Mouse (Mus musculus): Measurements from ENCODE around the gene Zfp579.
"Not testable (repeated sequence)": the region's sequence is repeated elsewhere in the genome, so short reads cannot be mapped to it uniquely, and the experiment has no call there.

Zfp579 gene

GRCm38 (mm10) chr7:4996003-4996895 is at the start of gene Zfp579:
Zfp579 (minus strand) TSS chr7:4996158.
- in situ Hi-C loops (cut with MboI; ENCODE audit: low sequenced_read_pairs): no loop called here

DNA sequence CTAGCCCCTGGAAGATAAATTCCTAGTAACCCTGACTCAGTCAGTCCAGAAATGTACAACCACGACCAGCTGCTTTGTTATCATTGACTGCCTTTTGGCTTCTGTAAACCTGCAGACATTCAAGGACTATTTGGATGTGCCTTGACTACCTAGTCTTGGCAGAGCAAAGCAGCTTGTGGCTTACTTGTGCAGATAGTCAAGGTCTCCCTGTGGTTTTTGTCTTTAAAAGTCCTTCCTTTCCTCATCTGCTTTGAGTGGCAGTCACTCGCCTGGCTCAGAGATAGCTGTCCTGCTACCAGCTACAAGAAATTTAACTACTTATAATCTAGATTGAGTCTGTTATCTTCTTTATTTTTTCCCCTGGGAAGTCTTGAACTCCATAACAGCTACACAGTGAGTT is 49.0 kb upstream of the Zfp579 start:
- in situ Hi-C loops (cut with MboI; ENCODE audit: low sequenced_read_pairs): loop anchor here (5.0 kb wide), 1 partner anchor 103 kb away; no protein-coding TSS in a partner anchor

- in situ Hi-C loops (cut with MboI; ENCODE audit: low sequenced_read_pairs): no loop called here
Measured at GRCm38 (mm10) chr7:5038940-5039339, 43.0 kb upstream of the Zfp579 start.

GRCm38 (mm10) chr7:5038109-5038732 is 42.3 kb upstream of the Zfp579 start, which contains the start of gene Zfp784:
Zfp784 (minus strand) TSS chr7:5038446.
- in situ Hi-C loops (cut with MboI; ENCODE audit: low sequenced_read_pairs): no loop called here

DNA sequence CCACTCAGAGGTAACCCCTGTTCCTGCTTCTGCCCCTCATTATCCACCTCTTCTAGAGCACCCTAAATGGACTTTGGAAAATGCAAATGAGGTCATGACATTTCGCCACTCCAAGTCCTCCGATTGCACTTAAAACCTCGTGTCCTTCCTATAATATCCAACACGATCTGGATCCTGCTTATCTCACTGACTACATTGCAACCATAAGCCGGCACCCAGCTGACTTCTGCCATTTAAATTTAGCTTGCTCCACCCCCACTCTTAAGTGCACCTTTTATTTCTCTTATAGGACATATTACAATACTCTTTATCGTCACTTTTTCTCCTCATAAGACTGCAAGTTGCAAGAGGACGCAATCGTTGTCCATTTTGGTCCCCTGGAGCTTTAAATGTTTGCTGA is 41.5 kb upstream of the Zfp579 start:
- in situ Hi-C loops (cut with MboI; ENCODE audit: low sequenced_read_pairs): no loop called here

DNA sequence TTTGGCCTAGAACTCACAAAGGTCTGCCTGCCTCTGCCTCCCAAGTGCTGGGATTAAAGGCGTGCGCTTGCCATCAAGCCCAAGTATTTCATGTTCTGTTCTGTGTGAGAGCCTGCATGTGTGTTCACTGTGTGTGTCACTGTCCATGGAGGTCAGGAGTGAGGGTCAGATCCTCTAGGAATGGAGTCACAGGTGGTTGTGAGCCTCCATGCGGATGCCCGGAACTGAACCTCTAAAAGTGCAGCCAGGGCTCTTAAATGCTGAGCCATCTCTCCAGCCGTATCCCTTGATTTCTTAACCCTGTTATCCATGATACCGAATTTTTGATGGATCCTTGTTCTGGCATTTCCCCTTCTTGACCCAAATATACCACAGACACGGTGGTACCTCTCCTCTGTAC is 41.1 kb upstream of the Zfp579 start:
- in situ Hi-C loops (cut with MboI; ENCODE audit: low sequenced_read_pairs): no loop called here

GRCm38 (mm10) chr7:5036136-5036535 is 40.2 kb upstream of the Zfp579 start:
- in situ Hi-C loops (cut with MboI; ENCODE audit: low sequenced_read_pairs): no loop called here

- in situ Hi-C loops (cut with MboI; ENCODE audit: low sequenced_read_pairs): no loop called here
Measured at GRCm38 (mm10) chr7:5035628-5036027, 39.7 kb upstream of the Zfp579 start.

GRCm38 (mm10) chr7:5033818-5034217 is 37.9 kb upstream of the Zfp579 start, which contains the start of gene 4632433K11Rik:
4632433K11Rik (plus strand) TSS chr7:5034118.
- in situ Hi-C loops (cut with MboI; ENCODE audit: low sequenced_read_pairs): no loop called here

- in situ Hi-C loops (cut with MboI; ENCODE audit: low sequenced_read_pairs): no loop called here
Measured at GRCm38 (mm10) chr7:5031496-5031895, 35.5 kb upstream of the Zfp579 start.

GRCm38 (mm10) chr7:5030554-5031275 is 34.8 kb upstream of the Zfp579 start:
- in situ Hi-C loops (cut with MboI; ENCODE audit: low sequenced_read_pairs): no loop called here

GRCm38 (mm10) chr7:5029946-5030345 is 34.0 kb upstream of the Zfp579 start:
- in situ Hi-C loops (cut with MboI; ENCODE audit: low sequenced_read_pairs): no loop called here

DNA sequence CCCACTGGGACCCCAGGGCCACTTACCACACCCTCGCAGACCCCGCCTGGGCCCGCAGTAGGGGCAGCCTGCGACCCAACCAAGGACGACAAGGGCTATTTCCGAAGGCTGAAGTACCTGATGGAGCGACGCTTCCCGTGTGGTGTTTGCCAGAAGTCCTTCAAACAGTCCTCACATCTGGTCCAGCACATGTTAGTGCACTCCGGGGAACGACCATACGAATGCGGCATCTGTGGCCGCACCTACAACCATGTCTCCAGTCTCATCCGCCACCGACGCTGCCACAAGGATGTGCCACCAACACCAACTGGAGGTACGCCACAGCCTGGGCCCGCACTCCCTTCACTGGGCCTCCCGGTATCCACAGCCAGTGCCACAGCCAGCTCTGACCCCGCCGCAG is 33.6 kb upstream of the Zfp579 start:
- in situ Hi-C loops (cut with MboI; ENCODE audit: low sequenced_read_pairs): no loop called here

DNA sequence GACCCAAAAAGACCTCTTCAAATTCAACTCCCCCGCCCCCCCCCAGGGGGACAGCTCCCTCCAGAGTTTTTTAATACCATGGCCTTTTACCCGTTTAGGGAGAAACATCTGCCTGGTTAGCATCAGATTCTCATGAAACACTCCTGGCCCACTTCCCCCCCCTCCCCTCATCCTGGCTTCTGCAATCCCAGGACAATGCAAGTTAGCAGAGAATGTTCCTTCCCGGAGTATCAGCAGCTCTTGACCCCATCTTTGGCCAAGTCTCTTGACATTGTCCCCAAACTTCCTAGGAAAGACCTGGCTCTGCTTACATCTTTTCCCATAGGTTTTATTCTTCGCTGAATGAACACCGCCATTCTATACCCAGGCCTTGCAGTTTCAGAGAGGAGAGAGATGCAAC is 25.2 kb upstream of the Zfp579 start:
- in situ Hi-C loops (cut with MboI; ENCODE audit: low sequenced_read_pairs): no loop called here

- in situ Hi-C loops (cut with MboI; ENCODE audit: low sequenced_read_pairs): no loop called here
Measured at GRCm38 (mm10) chr7:5020685-5021084, 24.7 kb upstream of the Zfp579 start.

DNA sequence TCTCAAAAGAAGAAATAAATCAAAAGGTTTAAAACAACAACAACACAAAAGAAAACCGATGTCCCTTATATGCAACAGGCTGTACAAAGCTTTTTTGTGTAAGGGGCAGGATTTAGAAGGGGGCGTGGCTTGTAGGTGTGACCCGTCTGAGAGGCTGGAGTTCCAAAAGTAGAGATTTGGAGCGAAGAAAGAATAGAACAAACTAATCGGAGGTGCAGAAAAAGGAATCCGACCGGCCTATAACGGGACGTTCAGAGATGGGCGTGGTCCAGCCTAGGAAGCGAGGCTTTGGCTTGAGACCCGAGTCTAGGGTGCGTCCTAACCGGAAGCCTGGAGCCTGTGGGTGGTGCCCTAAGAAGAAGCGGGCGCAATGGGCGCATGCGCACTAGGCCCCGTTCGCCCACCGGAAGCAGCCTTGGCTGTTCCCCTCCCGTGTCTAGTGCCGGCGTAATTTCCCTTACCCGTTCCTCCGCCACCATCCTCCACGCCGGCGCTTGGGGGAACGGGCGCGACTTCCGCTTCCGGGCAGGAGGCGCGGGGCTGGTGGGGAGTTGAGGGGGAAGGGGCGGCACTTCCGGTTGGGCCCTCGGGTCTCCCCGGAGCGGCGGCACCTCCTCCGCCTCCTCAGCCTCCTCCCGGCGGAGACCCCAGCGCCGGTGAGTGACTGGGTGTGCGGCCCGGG is 24.2 kb upstream of the Zfp579 start, which contains the start of the genes Zfp865 and Ccdc106:
Zfp865 (plus strand) TSS at position 377 of the 682 bp plus-strand sequence.
Ccdc106 (plus strand) TSS at position 554 of the 682 bp plus-strand sequence.
- in situ Hi-C loops (cut with MboI; ENCODE audit: low sequenced_read_pairs): no loop called here

GRCm38 (mm10) chr7:5019576-5019975 is 23.6 kb upstream of the Zfp579 start:
- in situ Hi-C loops (cut with MboI; ENCODE audit: low sequenced_read_pairs): not testable (repeated sequence)

- in situ Hi-C loops (cut with MboI; ENCODE audit: low sequenced_read_pairs): no loop called here
Measured at GRCm38 (mm10) chr7:5017931-5018330, 22.0 kb upstream of the Zfp579 start.

DNA sequence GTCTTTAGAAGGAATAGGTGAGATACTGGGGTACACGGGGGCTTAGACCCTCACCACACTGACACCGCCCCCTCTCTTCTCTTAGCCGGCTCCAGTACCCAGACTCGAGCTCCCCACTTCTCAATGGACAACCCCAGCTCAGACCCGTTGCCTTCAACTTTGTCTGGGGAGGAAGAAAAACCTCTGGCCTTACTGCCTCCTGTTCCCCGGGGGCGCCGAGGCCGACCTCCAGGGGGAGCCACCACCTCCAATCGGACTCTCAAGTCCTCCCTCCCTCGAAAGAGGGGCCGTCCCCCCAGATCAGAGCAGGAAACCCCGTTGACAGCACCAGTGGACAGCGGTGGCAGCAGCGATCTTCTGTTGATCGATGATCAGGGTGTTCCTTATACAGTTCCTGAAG is 21.4 kb upstream of the Zfp579 start:
- in situ Hi-C loops (cut with MboI; ENCODE audit: low sequenced_read_pairs): no loop called here

- in situ Hi-C loops (cut with MboI; ENCODE audit: low sequenced_read_pairs): no loop called here
Measured at GRCm38 (mm10) chr7:5016920-5017319, 21.0 kb upstream of the Zfp579 start.

GRCm38 (mm10) chr7:5016057-5016456 is 20.1 kb upstream of the Zfp579 start:
- in situ Hi-C loops (cut with MboI; ENCODE audit: low sequenced_read_pairs): no loop called here
